Mouse (Mus musculus): Measurements from ENCODE around the gene Rbck1. TPM values are rescaled to one million over a fixed set of nuclear protein-coding genes. Genes with fewer than 3 reads are reported as not detected.
"Not testable (repeated sequence)": the region's sequence is repeated elsewhere in the genome, so short reads cannot be mapped to it uniquely, and the experiment has no call there.

The Rbck1 gene
- polyA plus RNA-seq, 1 experiment from 2014 or later, result 102 TPM

GRCm38 (mm10) chr2:152359616-152360015, 27.2 kb upstream of the Rbck1 start:
- H3K9me3 ChIP-seq, result no peaks in the 10 kb centered on the region
- no peak for ATAC-seq (replicated peaks)
- H3K4me1 ChIP-seq, result peaks cover 7% of the 10 kb centered on the region; the same call in 1 of the 2 replicates
- H3K4me3 ChIP-seq, result no peak overlapping the region
- 75% methylated on average over 5 of the region's 5 CpGs for WGBS
- H3K9ac ChIP-seq (replicated peaks), result no peak overlapping the region
- H3K27ac ChIP-seq (replicated peaks), result no peak overlapping the region
- H3K4me2 ChIP-seq (replicated peaks), result no peak overlapping the region
- no peaks in the 10 kb centered on the region for H3K27me3 ChIP-seq
- no peaks in the 10 kb centered on the region for H3K36me3 ChIP-seq

DNA sequence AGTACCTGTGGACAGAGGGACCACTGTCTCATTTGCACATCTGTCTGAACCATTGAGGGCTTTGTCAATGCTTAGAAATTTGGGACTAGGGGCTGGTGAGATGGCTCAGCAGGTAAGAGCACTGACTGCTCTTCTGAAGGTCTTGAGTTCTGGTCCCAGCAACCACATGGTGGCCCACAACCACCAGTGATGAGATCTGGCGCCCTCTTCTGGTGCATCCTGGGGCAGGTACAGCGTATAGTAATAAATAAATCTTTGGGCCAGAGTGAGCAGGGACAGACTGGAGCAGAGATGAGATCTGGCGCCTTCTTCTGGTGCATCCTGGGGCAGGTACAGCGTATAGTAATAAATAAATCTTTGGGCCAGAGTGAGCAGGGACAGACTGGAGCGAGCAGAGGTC, 26.5 kb upstream of the Rbck1 start:
- H3K27me3 ChIP-seq; ATAC-seq (replicated peaks); H3K4me2 ChIP-seq (replicated peaks); H3K4me3 ChIP-seq; H3K9ac ChIP-seq (replicated peaks); H3K36me3 ChIP-seq; H3K27ac ChIP-seq (replicated peaks); H3K4me1 ChIP-seq; H3K9me3 ChIP-seq: not testable (repeated sequence)
- 81% methylated on average over 5 of the region's 5 CpGs for WGBS

- Histone ChIP-seq H3K27me3 (no peaks in the 10 kb centered on the region), H3K4me1 (no peaks in the 10 kb centered on the region), H3K27ac (replicated peaks) (no peak overlapping the region), H3K9ac (replicated peaks) (no peak overlapping the region), H3K9me3 (no peaks in the 10 kb centered on the region), H3K36me3 (no peaks in the 10 kb centered on the region), H3K4me2 (replicated peaks) (no peak overlapping the region), H3K4me3 (no peak overlapping the region)
- ATAC-seq (replicated peaks), result no peak
- 88% methylated on average over 3 of the region's 3 CpGs for WGBS
These were observed 24.8 kb upstream of the Rbck1 start for GRCm38 (mm10) chr2:152357254-152357653.

DNA sequence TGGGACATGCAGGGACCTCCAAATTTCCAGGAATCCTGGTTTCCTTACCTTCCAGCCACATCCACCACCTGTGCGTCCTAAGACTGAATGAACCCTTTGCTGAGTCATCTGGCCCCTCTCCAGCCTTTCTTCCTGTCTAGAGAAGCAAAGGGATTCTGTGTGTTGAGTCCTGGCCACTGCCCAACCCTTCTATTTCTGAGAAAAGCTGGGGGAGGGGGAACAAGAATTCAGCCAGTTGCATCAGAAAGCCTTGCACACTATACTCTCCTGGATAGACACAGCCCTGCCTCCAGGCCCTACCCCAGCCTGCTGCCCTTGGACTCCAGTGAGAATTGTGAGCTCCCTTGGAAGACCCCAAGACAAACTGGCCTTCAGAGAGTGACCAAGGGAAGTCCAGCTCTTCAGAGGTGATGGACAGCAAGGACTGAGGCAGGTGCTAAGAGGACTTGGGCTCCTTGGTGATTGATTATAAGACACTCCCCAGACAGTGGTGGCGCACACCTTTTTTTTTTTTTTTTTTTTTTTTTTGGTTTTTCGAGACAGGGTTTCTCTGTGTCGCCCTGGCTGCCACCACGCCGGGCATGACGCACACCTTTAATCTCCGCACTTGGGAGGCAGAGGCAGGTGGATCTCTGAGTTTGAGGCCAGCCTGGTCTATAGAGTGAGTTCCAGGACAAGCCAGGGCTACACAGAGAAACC, 17.5 kb upstream of the Rbck1 start:
- H3K9me3 ChIP-seq, result no peaks in the 10 kb centered on the region
- no peak overlapping the region for H3K4me2 ChIP-seq (replicated peaks)
- H3K4me3 ChIP-seq, result no peak overlapping the region
- H3K27me3 ChIP-seq, result 0 out of 2 replicates have a peak, but pooled peaks cover 6% of the 10 kb centered on the region
- no peak overlapping the region for H3K9ac ChIP-seq (replicated peaks)
- H3K27ac ChIP-seq (replicated peaks), result no peak overlapping the region
- no peaks in the 10 kb centered on the region for H3K4me1 ChIP-seq
- H3K36me3 ChIP-seq, result no peaks in the 10 kb centered on the region
- ATAC-seq (replicated peaks), result no peak
- 83% methylated on average over 8 of the region's 8 CpGs for WGBS

DNA sequence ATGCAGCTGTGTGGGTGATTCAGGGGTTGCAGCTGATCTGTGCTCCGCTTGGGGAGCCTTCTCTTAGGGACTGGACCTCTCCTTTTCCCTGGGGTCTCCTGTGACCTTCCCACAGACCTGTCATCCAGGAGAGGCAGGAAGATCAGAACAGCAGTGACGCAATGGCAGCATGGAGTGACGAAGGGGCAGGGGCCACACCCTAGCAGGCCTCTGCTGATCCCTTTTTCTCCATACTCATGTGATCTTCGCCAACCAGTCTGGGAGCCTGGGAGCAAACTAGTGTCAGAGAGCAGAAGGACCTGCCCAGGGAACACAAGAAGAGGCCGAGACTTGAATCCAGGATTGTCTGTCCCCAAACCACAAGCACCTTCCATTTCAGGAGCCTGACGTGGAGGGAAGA, 16.8 kb upstream of the Rbck1 start:
- H3K27ac ChIP-seq (replicated peaks), result no peak overlapping the region
- H3K4me2 ChIP-seq (replicated peaks), result no peak overlapping the region
- H3K27me3 ChIP-seq, result 0 out of 2 replicates have a peak, but pooled peaks cover 6% of the 10 kb centered on the region
- peaks cover 5% of the 10 kb centered on the region for H3K4me1 ChIP-seq
- H3K9ac ChIP-seq (replicated peaks), result no peak overlapping the region
- no peaks in the 10 kb centered on the region for H3K36me3 ChIP-seq
- 74% methylated on average over 6 of the region's 6 CpGs for WGBS
- no peaks in the 10 kb centered on the region for H3K9me3 ChIP-seq
- no peak overlapping the region for H3K4me3 ChIP-seq
- no peak for ATAC-seq (replicated peaks)

GRCm38 (mm10) chr2:152347722-152348121, 15.3 kb upstream of the Rbck1 start:
- no peak overlapping the region for H3K4me3 ChIP-seq
- H3K9ac ChIP-seq (replicated peaks), result no peak overlapping the region
- H3K4me1 ChIP-seq, result peaks cover 15% of the 10 kb centered on the region
- 87% methylated on average over 2 of the region's 2 CpGs for WGBS
- ATAC-seq (replicated peaks), result no peak
- H3K9me3 ChIP-seq, result no peaks in the 10 kb centered on the region
- no peak overlapping the region for H3K27ac ChIP-seq (replicated peaks)
- H3K4me2 ChIP-seq (replicated peaks), result no peak overlapping the region
- H3K27me3 ChIP-seq, result 0 out of 2 replicates have a peak, but pooled peaks cover 6% of the 10 kb centered on the region
- H3K36me3 ChIP-seq, result no peaks in the 10 kb centered on the region

- 49% methylated on average over 9 of the region's 9 CpGs for WGBS
- ATAC-seq (replicated peaks), result no peak
These were observed 14.5 kb upstream of the Rbck1 start for GRCm38 (mm10) chr2:152346776-152347465.

GRCm38 (mm10) chr2:152345393-152345792, 12.9 kb upstream of the Rbck1 start:
- H3K36me3 ChIP-seq, result no peaks in the 10 kb centered on the region
- H3K27me3 ChIP-seq, result 0 out of 2 replicates have a peak, but pooled peaks cover 6% of the 10 kb centered on the region
- H3K4me3 ChIP-seq, result no peak overlapping the region
- no peaks in the 10 kb centered on the region for H3K9me3 ChIP-seq
- H3K4me2 ChIP-seq (replicated peaks), result no peak overlapping the region
- H3K9ac ChIP-seq (replicated peaks), result no peak overlapping the region
- H3K27ac ChIP-seq (replicated peaks), result no peak overlapping the region
- peaks cover 15% of the 10 kb centered on the region for H3K4me1 ChIP-seq
- 66% methylated on average over 6 of the region's 6 CpGs for WGBS
- no peak for ATAC-seq (replicated peaks)

More at GRCm38 (mm10) chr2:152346776-152347465, 14.5 kb upstream of the Rbck1 start:
- Histone ChIP-seq H3K4me2 (replicated peaks) (no peak overlapping the region), H3K27me3 (0 out of 2 replicates have a peak, but pooled peaks cover 6% of the 10 kb centered on the region), H3K36me3 (no peaks in the 10 kb centered on the region), H3K4me3 (no peak overlapping the region), H3K4me1 (peaks cover 15% of the 10 kb centered on the region), H3K9ac (replicated peaks) (no peak overlapping the region), H3K9me3 (no peaks in the 10 kb centered on the region), H3K27ac (replicated peaks) (no peak overlapping the region)

DNA sequence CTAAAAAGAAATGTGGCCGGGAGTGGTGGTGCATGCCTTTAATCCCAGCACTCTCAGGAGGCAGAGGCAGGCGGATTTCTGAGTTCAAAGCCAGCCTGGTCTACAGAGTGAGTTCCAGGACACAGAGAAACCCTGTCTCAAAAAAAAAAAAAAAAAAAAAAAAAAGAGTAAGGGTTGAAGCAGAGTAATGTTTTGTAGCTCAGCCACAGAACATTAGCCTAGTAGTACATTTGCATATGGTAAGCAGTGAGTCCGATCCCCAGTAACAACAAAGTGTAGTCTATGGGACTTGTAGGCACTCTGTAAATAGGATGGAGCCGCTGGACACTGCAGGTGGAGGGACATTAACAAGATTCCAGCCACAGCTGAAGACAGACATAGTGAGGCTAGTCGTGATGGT, 12.5 kb upstream of the Rbck1 start:
- WGBS, result 67% methylated on average over 5 of the region's 5 CpGs
- Histone ChIP-seq H3K9ac (replicated peaks) (no peak overlapping the region), H3K27me3 (0 out of 2 replicates have a peak, but pooled peaks cover 6% of the 10 kb centered on the region), H3K4me1 (peaks cover 15% of the 10 kb centered on the region), H3K4me3 (no peak overlapping the region), H3K27ac (replicated peaks) (no peak overlapping the region), H3K9me3 (no peaks in the 10 kb centered on the region), H3K36me3 (no peaks in the 10 kb centered on the region), H3K4me2 (replicated peaks) (no peak overlapping the region)
- ATAC-seq (replicated peaks), result no peak

DNA sequence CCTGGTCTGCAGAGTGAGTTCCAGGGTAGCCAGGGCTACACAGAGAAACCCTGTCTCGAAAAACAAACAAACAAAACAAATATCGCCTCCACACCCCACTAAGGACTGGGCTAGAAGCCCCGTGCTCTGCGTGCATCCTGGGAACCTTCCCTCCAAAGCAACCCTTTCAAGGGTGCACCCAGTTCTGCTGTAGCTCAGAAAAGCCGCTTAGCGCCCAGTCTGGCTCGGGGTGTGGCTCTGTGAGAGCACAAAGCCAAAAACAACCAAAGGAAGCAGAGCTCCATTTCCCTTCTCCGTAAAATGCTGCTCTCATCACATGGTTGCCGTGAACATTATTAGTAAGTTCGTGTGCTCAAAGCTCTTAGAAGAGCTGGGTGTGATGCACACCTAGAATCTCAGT, 11.9 kb upstream of the Rbck1 start:
- H3K27me3 ChIP-seq, result 0 out of 2 replicates have a peak, but pooled peaks cover 6% of the 10 kb centered on the region
- H3K4me1 ChIP-seq, result peaks cover 15% of the 10 kb centered on the region
- H3K27ac ChIP-seq (replicated peaks), result no peak overlapping the region
- 0 out of 2 replicates have a peak, but pooled peaks have one; percentile 23 for ATAC-seq (replicated peaks)
- no peaks in the 10 kb centered on the region for H3K9me3 ChIP-seq
- peak overlapping the region; percentile 56 for H3K4me3 ChIP-seq
- peak overlapping the region; percentile 84 for H3K4me2 ChIP-seq (replicated peaks)
- 10% methylated on average over 10 of the region's 10 CpGs for WGBS
- H3K36me3 ChIP-seq, result no peaks in the 10 kb centered on the region
- peak overlapping the region; percentile 41 for H3K9ac ChIP-seq (replicated peaks)

DNA sequence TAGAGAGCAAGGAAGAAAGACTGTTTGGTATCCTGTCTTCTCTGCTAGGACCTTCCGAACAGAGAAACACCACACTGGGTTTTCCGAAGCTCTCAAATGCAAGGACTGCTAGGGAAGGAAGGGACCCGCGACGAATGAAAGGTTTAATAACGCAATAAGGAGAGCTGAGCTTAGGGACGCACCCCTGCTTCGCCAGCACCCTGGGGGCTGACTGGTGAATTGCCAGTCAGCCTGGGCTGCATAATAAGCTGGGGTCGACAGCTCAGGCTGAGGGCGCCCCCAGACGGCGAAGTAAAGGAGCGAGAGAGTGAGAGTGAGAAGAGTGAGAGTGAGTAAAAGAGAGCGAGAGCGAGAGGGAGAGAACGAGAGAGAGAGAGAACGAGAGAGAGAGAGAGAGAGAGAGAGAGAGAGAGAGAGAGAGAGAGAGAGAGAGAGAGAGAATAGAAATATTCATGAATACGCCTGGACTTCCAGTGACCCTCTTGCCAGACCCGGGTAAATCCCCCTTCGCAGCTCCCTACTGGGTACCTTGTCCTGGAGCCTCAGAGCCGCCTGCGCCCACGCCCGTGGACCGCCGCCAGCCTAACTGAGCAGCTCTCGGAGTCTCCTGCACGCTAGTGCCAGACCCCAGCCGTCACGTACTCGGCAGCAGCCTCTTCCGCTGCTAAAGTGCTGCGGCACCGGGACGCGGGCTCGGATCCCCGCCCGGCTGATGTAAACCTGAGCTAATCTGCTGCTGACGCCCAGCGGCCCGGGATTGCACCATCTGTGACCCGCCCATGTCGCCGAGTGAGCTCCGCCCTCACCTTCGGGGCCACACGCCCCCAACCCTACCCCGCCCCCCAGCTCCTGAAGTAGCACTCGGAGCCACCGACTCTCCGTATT, 11.1 kb upstream of the Rbck1 start, which contains the start of gene Trib3:
TSS of gene Trib3 (minus strand) at position 704 of the 885 bp plus-strand sequence.
- Histone ChIP-seq H3K27ac (replicated peaks) (0 out of 2 replicates have a peak within 1 kb of the TSS, but pooled peaks have one; percentile 28), H3K4me3 (peak within 1 kb of the TSS; percentile 56), H3K4me1 (peaks cover 15% of the 10 kb centered on the region), H3K4me2 (replicated peaks) (peak within 1 kb of the TSS; percentile 84), H3K36me3 (no peaks in the 10 kb centered on the region), H3K27me3 (0 out of 2 replicates have a peak, but pooled peaks cover 6% of the 10 kb centered on the region), H3K9me3 (no peaks in the 10 kb centered on the region), H3K9ac (replicated peaks) (peak within 1 kb of the TSS; percentile 41)
- ATAC-seq (replicated peaks), result peak; percentile 87
- WGBS, result under 1% methylated on average over 52 of the region's 52 CpGs
